Mouse (Mus musculus) heart, postnatal 14 days (tissue): Measurements from ENCODE around the gene Wfdc11. TPM values are rescaled to one million over a fixed set of nuclear protein-coding genes. Genes with fewer than 3 reads are reported as not detected.
"Not testable (repeated sequence)": the region's sequence is repeated elsewhere in the genome, so short reads cannot be mapped to it uniquely, and the experiment has no call there.

ENCODE experiments used
- DNase-seq, 2 experiments: peaks; one replicate each; pipeline ENCODE4 v3.0.0; 2021 to 2022
- intact Hi-C: fragments of 180-260 bp; cut with DNase I; formaldehyde crosslinking; loops from one replicate; pipeline ENCODE4 v1.15.1; 2025
- total RNA-seq, 2 experiments: library from RNA; stranded (reverse); gene quantifications; 2 replicates each; pipeline ENCODE4 v1.2.3; 2021

The Wfdc11 gene
- total RNA-seq, 2 experiments from 2014 or later, result not detected

DNA sequence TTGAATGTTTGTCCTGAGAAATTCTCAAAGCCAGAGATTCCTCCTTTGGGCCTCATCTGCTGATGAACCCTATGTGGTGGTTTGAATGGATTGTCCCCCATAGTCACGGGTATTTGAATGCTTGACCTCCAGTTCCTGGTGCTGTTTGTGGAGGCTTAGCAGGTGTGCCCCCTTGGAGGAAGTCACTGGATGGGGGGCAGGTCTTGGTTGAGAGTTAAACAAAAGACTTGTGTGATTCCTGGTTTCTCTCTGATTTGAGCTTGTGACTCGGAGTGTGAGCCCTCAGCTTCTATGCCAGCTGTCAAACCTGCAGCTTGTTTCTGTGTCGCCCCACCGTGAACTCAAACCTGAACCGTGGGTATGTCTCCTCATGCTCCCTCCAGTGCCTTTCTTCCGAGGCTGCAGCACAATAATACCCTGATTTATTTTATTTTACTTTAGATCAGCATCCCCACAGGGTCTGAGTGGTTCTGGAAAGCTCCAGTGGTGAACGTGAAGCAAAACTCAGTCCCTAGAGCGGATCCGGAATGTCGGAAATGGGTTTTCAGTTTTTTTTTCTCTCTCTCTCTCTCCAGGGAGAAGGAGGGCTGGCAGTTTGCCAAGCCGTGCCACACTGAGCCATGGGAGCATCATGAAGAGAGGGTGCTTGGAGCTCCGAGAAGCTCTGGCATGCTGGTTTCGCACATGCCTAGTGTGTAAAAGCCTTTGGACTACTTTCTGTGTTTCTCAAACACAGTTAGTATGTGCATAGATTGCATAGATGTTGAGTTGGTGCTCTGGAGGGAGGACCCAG, 31.8 kb downstream of the Wfdc11 start:
- DNase-seq, result no peak
- intact Hi-C loops, result no loop called here

DNA sequence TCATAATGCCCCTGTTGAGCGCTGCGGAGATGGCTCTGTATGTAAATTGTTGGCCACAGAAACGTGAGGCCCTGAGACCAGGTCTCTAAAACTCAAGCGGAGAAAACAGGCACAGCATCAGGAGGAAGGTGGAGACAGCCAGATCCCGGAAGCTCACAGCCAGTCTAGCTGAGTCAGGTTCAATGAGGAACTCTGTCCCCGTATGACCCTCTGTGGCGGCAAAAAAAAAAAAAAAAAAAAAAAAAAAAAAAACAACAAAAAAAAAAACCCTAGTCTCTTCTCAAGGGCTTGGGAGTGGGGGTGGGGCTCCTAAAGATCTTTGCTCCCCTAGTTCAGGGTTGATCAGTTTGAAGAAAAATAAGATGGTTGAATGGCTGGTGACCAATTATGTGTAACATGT, 32.8 kb downstream of the Wfdc11 start:
- intact Hi-C loops, result no loop called here
- DNase-seq, result peak in 1 of 2 experiments; percentile 10

DNA sequence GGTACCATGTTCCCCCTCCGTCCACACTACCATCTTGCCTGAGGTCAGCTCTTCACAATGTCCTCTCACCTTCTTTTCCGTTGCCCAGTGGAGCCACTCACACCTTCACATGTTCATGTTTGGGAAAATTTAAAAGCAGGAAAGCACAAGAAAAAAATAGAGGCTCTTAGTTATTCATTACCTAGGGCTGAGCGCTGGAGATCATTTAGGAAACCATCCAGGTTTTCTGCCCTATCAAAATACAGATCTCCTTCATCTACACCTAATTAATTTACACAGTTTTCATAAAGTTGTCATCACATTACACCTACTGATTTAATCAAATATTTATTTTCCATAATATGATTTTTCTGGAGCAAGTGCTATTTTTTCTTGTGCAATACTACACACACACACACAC, 35.2 kb downstream of the Wfdc11 start, which contains the start of gene Wfdc16:
Gene Wfdc16, minus strand, starts transcription at position 101 of the 400 bp plus-strand sequence.
- no peak for DNase-seq
- intact Hi-C loops, result no loop called here

DNA sequence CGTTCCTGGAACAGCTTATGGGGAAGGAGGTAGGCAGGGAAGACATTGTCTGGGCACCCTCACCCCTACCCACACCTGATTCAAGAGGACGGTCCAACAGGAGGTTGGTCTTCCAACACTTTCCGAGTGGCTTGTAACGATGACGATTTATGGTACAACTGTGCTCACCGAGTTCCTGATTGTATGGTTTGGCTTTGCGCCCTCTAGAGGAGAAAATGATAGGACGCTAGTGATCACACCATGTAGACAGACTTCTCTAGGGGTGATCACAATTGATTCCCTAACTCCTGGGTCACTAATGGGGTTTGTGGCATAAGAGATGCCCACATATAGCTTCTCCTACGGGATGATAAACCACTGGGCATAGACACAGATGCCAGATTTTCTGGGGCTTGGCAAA, 38.6 kb downstream of the Wfdc11 start:
- intact Hi-C loops, result no loop called here
- DNase-seq, result no peak

DNA sequence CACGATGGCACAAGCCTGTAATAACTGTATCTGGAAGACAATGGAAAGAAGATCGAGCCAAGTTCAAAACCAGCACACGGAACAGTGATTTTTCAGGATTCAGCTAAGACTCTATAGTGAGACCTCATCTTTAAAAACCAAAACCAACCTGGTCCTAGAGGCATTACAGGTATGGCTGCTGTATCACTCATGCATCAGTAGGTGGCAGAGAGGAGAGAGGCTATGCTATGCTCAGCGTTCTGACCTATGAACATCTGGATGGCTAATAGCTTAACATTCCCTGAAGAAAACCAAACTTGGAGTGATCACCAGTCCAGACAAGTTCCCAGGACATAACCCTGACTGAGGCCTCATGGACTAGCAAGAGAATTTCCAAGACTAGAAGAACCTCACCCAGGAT, 52.1 kb downstream of the Wfdc11 start:
- DNase-seq, result no peak
- intact Hi-C loops, result no loop called here

DNA sequence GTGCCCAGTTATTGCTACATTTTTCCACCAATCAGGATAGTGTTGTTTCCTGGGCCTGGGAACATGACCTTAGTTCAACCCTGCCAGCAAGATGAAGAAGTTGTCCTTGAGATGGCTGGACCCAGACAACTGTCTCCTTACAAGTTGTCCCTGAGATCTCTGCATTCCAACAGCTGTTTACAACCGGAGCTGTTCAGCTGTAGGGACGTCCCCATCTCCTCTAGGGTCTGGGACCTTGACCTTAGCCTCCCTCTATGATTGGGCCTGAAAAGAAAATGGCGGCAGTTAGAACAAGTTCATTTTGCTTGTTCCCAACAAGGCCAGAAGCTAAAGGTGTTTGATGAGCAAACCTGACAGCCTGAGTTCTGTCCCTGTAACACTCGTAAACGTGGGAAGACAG, 54.8 kb downstream of the Wfdc11 start:
- no peak for DNase-seq
- intact Hi-C loops, result no loop called here

DNA sequence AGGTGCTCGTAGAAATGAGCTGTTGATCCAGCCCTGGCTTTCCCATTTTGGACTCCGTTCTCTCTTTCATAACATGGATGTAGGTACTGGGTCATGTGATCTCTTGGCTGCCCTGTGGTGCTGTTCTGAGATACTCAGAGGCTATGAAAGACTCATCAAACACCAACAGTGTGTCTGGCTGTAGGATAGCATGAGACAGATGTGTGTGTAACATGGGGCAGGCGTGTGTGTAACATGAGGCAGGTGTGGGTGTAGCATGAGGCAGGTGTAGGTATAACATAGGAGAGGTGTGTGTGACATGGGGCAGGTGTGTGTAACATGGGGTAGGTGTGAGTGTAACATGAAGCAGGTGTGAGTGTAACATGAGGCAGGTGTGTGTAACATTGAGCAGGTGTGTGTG, 58.5 kb downstream of the Wfdc11 start:
- intact Hi-C loops, result no loop called here
- no peak for DNase-seq

DNA sequence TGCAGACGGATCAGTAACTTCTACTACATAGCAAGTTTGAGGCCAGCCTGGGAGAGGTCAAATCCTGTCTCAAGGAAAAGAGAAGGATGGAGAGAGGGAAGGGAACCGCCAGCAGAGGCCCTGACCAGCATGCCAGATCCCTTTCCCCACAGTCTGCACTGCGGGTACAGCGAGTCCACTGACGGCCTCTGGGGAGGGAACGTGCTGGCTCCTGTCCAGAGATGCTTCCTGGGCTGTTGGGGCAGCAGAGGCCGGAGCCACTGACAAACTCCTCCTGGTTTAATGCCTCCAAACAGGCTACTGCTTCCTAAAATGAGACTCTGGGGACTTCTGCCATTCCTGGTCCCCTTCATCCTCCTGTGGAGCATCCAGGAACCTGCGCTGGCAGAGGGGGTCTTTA, 60.4 kb downstream of the Wfdc11 start, which contains the start of the genes Wfdc6b and Wfdc8:
Gene Wfdc6b, plus strand, starts transcription at position 52 of the 400 bp plus-strand sequence.
Gene Wfdc8, minus strand, starts transcription at position 156 of the 400 bp plus-strand sequence.
- DNase-seq, result peak; percentile 64
- intact Hi-C loops, result not testable (repeated sequence)

Other genes with a start within 250 kb of the Wfdc11 start
- 10 to 100 TPM; 20.0 to 27.0 TPM for gene Sdc4, start 230.2 kb downstream of the Wfdc11 start, total RNA-seq
- 10 to 100 TPM; 21.2 to 21.9 TPM for gene Sys1, start 217.1 kb downstream of the Wfdc11 start, total RNA-seq
- 1 to 10 TPM; 3.0 to 5.3 TPM for gene Gm20458, start 213.1 kb downstream of the Wfdc11 start, total RNA-seq
- not detected for gene Trp53tg5, start 200.4 kb downstream of the Wfdc11 start, total RNA-seq
- 10 to 100 TPM; 17.9 to 19.0 TPM for gene Dbndd2, start 188.0 kb downstream of the Wfdc11 start, total RNA-seq
- 10 to 100 TPM; 43.1 to 45.9 TPM for gene Pigt, start 176.6 kb downstream of the Wfdc11 start, total RNA-seq
- gene Wfdc2, start 111.7 kb downstream of the Wfdc11 start, total RNA-seq, result 10 to 100 TPM in 1 of 2 experiments, not detected in 1; 14.8 TPM
- gene Spint3, start 100.6 kb downstream of the Wfdc11 start, total RNA-seq, result not detected
- under 1 TPM; 0.29 to 0.48 TPM for gene Wfdc6a, start 88.6 kb downstream of the Wfdc11 start, total RNA-seq
- gene Eppin, start 80.5 kb downstream of the Wfdc11 start, total RNA-seq, result not detected
- gene Wfdc6b, start 60.6 kb downstream of the Wfdc11 start, total RNA-seq, result not detected
- gene Wfdc8, start 60.5 kb downstream of the Wfdc11 start, total RNA-seq, result not detected
- gene Wfdc16, start 35.3 kb downstream of the Wfdc11 start, total RNA-seq, result not detected
- gene Wfdc10, start 18.0 kb downstream of the Wfdc11 start, total RNA-seq, result not detected
- not detected for gene Wfdc9, start 17.5 kb downstream of the Wfdc11 start, total RNA-seq
- not detected for gene Wfdc13, start 11.0 kb upstream of the Wfdc11 start, total RNA-seq
- not detected for gene Spint4, start 24.4 kb upstream of the Wfdc11 start, total RNA-seq
- not detected for gene Spint5, start 41.2 kb upstream of the Wfdc11 start, total RNA-seq
- under 1 TPM; 0.22 to 0.33 TPM for gene Wfdc3, start 71.8 kb upstream of the Wfdc11 start, total RNA-seq
- gene Dnttip1, start 71.9 kb upstream of the Wfdc11 start, total RNA-seq, result 10 to 100 TPM; 29.4 to 30.2 TPM
- gene Ube2c, start 95.8 kb upstream of the Wfdc11 start, total RNA-seq, result 10 to 100 TPM; 10.8 to 19.5 TPM
- gene Tnnc2, start 105.9 kb upstream of the Wfdc11 start, total RNA-seq, result not detected
- 10 to 100 TPM; 20.8 to 23.0 TPM for gene Snx21, start 111.7 kb upstream of the Wfdc11 start, total RNA-seq
- gene Acot8, start 130.8 kb upstream of the Wfdc11 start, total RNA-seq, result 10 to 100 TPM; 11.2 to 11.3 TPM
- 1 to 10 TPM; 2.4 to 2.6 TPM for gene Zswim3, start 131.0 kb upstream of the Wfdc11 start, total RNA-seq
- gene Zswim1, start 148.6 kb upstream of the Wfdc11 start, total RNA-seq, result 1 to 10 TPM; 3.7 to 5.0 TPM
- gene Spata25, start 154.4 kb upstream of the Wfdc11 start, total RNA-seq, result 1 to 10 TPM in 1 of 2 experiments, under 1 TPM in 1; 0.86 to 1.0 TPM
- gene Ctsa, start 158.8 kb upstream of the Wfdc11 start, total RNA-seq, result 100 to 1,000 TPM in 1 of 2 experiments, 10 to 100 TPM in 1; 97.7 to 103 TPM
- gene Neurl2, start 159.4 kb upstream of the Wfdc11 start, total RNA-seq, result 10 to 100 TPM; 34.6 to 34.7 TPM
- gene Pltp, start 183.6 kb upstream of the Wfdc11 start, total RNA-seq, result 10 to 100 TPM; 43.7 to 58.5 TPM
- 10 to 100 TPM; 33.0 to 33.6 TPM for gene Pcif1, start 205.2 kb upstream of the Wfdc11 start, total RNA-seq
- 10 to 100 TPM; 10.7 to 10.8 TPM for gene Zfp335, start 237.7 kb upstream of the Wfdc11 start, total RNA-seq